Mouse (Mus musculus) megakaryocyte progenitor cell, adult 5-6 weeks (primary cell): ENCODE data around the gene Btg4. TPM values are rescaled to one million over a fixed set of nuclear protein-coding genes. Genes with fewer than 3 reads are reported as not detected.

Experiments
- ATAC-seq: replicated peaks from 2 replicates; pipeline ENCODE4 v1.8.0; 2016; ENCODE audit warnings: mild to moderate bottlenecking, moderate TSS enrichment, inconsistent platforms; ENCODE audit not compliant: poor library complexity
- total RNA-seq, 2 experiments: library from RNA; stranded (forward) in 1 of 2; stranded (reverse) in 1 of 2; fragments of 157-497, 149-512 nt in 1 of 2; fragments of 200-1000 nt in 1 of 2; gene quantifications; 2 replicates each; pipeline versions ENCODE4 v1.2.3 to v1.2.4; 2015 to 2017

The Btg4 gene
- total RNA-seq, 2 experiments from 2014 or later, result 0.10 TPM; not detected in 1

DNA sequence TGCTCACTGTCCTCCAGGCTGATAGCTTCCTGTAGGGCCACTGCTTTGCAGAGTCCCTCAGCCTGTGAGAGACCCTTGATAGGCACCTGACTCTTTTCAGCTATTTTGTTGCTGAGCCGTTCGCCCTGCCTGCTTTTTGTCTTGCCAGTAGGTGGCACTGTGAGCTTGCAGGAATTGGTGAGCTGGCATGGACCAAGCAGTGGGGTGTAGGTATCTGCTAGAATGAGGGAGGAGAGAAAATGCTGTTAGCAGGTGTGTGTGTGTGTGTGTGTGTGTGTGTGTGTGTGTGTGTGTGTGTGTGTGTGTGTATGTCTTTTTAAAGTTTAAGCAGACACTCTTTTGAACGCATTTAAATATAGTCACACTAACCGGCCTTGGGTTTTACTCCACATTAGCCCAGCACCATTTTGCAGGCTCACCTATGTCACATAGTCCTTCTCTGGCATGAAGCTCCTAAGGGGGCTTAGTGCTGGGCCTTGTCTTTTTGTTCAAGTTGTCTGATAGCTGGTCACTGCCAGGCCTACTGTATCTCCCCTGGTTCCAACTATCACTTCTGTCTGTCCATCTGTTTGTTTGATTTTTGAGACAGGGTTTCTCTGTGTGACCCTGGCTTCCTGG, 101.2 kb downstream of the Btg4 start:
- ATAC-seq, result peak; percentile 89

DNA sequence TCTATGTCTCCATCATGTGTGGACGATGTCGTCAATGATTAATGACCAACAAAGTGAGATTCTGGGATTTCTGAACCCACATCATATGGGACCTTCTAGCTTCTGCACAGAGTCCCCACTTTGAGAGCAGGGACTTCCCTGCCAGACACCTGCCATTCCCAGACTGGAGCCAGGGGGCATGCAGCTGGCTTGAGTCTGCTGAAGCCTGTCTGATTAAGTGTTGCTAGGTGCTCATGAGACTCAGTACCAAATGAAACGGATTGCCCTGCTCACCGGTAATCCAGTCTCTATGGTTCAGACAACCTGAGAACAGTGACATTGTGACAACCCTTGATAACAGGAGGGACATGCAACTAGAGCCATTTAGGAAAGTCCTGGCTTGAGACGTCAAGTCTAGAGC, 103.3 kb downstream of the Btg4 start:
- no peak for ATAC-seq

DNA sequence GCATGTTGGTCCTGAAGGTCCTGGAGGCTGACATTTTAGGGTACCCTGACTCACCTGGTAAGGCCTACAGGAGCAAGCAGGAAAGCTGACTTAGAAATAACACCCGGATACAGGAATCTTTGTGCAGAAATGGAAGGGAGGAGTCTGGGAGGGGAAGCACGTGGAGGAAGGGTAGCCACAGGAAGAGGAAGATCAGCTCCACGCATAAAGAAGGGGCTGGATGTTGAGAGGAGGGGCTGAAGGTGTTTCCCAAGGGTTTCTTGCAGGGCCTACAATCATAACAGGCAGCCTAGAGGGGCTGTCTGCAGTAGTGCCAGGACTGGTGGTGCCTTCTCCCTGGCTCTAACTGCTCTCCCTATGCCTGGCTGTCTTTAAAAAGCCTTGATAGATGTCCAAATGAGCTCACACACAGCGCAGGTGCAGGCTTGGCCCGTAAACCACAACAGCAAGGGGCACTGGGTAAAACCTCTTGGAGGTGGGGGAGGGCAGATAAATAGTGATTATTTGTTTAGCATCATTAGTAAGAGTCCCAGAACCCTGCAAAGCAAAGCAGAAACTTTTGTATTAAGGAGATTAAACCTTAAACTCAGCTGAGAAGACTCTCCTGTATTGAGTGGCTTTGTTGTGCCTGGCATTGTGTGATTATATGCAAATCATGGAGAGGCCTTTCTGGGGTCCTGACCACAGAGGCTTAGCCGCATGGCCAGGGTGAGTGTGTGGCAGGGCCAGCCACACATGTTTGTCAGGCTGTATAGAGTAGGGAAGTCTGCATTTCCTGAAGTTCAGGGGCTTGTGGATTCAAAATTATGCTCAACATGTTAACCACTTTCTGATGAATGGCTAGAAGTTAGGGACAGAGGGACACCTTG, 104.8 kb downstream of the Btg4 start, which contains the start of gene Gm32742:
Gm32742 (minus strand) TSS at position 206 of the 869 bp plus-strand sequence.
- peak; percentile 50 for ATAC-seq

DNA sequence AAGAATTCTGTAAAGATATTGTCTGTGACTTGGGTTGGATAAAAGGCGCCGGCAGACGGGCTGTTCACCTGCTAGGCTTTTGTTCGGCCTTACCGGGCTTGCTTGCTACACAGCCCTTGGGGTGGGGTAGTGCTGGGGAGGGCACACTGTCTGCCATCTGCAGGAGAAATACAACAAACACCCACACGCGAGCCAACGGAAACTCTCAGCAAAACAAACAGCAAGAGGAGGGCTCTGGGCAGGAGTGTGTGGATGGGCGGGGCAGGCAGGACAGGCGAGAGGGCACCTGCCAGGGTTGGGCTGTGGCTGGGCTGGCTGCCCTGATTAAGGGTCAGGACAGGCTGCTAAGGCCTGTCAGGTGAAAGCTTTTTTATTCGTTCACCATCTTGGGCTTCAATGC, 107.3 kb downstream of the Btg4 start:
- ATAC-seq, result peak; percentile 29; the same call in 1 of the 2 replicates

DNA sequence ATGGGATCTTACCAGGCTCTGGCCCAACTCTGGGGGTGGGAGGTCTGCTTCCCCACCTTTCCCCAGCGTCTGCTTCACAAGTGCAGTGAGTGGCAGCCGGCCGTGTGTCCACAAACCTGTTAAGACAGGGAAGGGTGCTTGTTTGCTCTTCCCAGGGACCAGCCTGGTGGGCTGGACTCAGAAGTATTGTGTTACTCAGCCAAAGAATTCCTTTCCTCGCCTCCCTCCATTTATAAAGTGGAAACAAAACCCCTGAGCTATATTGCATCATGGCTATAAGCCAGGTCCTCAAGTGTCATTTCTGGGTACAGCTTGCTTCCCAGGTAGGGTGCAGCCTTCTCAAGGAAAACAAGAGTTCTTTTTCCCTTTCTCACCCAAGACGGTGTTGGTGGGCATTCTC, 108.0 kb downstream of the Btg4 start:
- no peak for ATAC-seq

DNA sequence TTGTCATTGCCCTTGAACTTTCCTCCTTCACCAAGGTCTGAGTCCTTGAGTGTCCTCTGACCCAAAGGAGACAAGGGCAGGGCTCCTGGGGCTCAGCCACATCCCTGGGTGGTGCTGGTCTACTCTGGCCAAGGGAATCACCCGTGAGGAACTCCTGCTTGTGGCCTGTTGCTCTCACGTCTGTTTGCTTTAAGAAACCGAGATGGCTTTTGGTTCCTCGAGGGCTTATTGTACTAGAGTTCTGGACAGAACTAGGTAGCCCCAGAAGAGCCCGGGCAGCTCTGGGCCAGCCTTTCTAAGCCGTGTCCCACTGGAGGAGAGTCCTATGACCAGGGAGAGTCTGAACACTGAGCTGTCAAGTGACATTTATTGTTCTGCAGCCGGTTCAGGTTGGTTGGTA, 108.4 kb downstream of the Btg4 start:
- no peak for ATAC-seq

Other genes with a start within 250 kb of the Btg4 start
- gene Ppp2r1b, start 215.6 kb upstream of the Btg4 start, total RNA-seq (2015), result 39.5 and 40.0 TPM in 2 replicates
- 47.9 and 55.2 TPM in 2 replicates for gene Ppp2r1b, start 215.6 kb upstream of the Btg4 start, total RNA-seq (2017)
- 27.1 and 27.3 TPM in 2 replicates for gene Sik2, start 51.8 kb upstream of the Btg4 start, total RNA-seq (2015)
- 12.3 and 19.8 TPM in 2 replicates for gene Sik2, start 51.8 kb upstream of the Btg4 start, total RNA-seq (2017)
- 7.5 and 9.9 TPM in 2 replicates for gene Layn, start 16.2 kb downstream of the Btg4 start, total RNA-seq (2015)
- gene Layn, start 16.2 kb downstream of the Btg4 start, total RNA-seq (2017), result 38.0 and 41.9 TPM in 2 replicates
- not detected in 2 replicates for gene 4833427G06Rik, start 41.2 kb downstream of the Btg4 start, total RNA-seq (2015)
- gene 4833427G06Rik, start 41.2 kb downstream of the Btg4 start, total RNA-seq (2017), result not detected in 2 replicates
- gene Gm32742, start 104.6 kb downstream of the Btg4 start, total RNA-seq (2015), result 0.10 and 0.22 TPM in 2 replicates
- gene Gm32742, start 104.6 kb downstream of the Btg4 start, total RNA-seq (2017), result 0.14 TPM in 1 of 2 replicates, not detected in the other
- 0.39 TPM in 1 of 2 replicates, not detected in the other for gene Pou2af1, start 152.8 kb downstream of the Btg4 start, total RNA-seq (2015)
- gene Pou2af1, start 152.8 kb downstream of the Btg4 start, total RNA-seq (2017), result not detected in 2 replicates
- gene Colca2, start 217.7 kb downstream of the Btg4 start, total RNA-seq (2015), result 0.32 and 0.78 TPM in 2 replicates
- gene Colca2, start 217.7 kb downstream of the Btg4 start, total RNA-seq (2017), result 0.21 and 0.54 TPM in 2 replicates